Mouse (Mus musculus) CH12.LX (cell line): ENCODE measurements around the gene Scn4a. TPM values are rescaled to one million over a fixed set of nuclear protein-coding genes. Genes with fewer than 3 reads are reported as not detected.

ENCODE experiments used
- DNase-seq: peaks from one replicate; pipeline ENCODE4 v3.0.0-alpha.2; 2013; ENCODE audit errors: extremely low read depth
- H3K27ac ChIP-seq: 2 replicates; pipeline ENCODE4 v1.5.1; 2012; ENCODE audit warnings: low read depth, mild to moderate bottlenecking, control low read depth, moderate library complexity; ENCODE audit not compliant: insufficient read depth
- H3K27me3 ChIP-seq: replicated peaks from 2 replicates; pipeline ENCODE3; 2012; ENCODE audit warnings: inconsistent platforms
- H3K36me3 ChIP-seq, 2 experiments: replicated peaks in 1 of 2; 2 replicates each; pipeline versions ENCODE3 to v1.6.1; 2012; ENCODE audit warnings: inconsistent platforms in 1 of 2, low read length in 1 of 2, mild to moderate bottlenecking in 1 of 2, mixed read lengths in 1 of 2, moderate library complexity in 1 of 2; ENCODE audit not compliant: control insufficient read depth in 1 of 2, insufficient read depth in 1 of 2
- H3K4me1 ChIP-seq, 2 experiments: 2 replicates each; pipeline ENCODE4 v1.6.1; 2012; ENCODE audit warnings: inconsistent platforms in 1 of 2, moderate library complexity in 1 of 2; ENCODE audit not compliant: insufficient read depth in 2 of 2, control insufficient read depth in 1 of 2
- H3K4me2 ChIP-seq: 2 replicates; pipeline ENCODE4 v1.6.1; 2012; ENCODE audit warnings: low read depth, mild to moderate bottlenecking, control low read depth; ENCODE audit not compliant: poor library complexity, insufficient read depth, severe bottlenecking
- H3K4me3 ChIP-seq, 3 experiments: fragments of 150-350 bp in 1 of 3; sonication (generic) in 1 of 3; replicated peaks in 1 of 3; 2 replicates each; pipeline versions ENCODE3 to v1.5.1; 2011 to 2012; ENCODE audit warnings: low read depth in 2 of 3, low read length in 2 of 3, mild to moderate bottlenecking in 2 of 3, moderate library complexity in 2 of 3, control low read depth in 1 of 3, improper control_type of control experiment in 1 of 3, inconsistent platforms in 1 of 3, mixed read lengths in 1 of 3; ENCODE audit not compliant: poor library complexity in 1 of 3
- H3K79me2 ChIP-seq: replicated peaks from 2 replicates; pipeline ENCODE4 v1.6.1; 2012; ENCODE audit warnings: mild to moderate bottlenecking, moderate library complexity; ENCODE audit not compliant: control insufficient read depth, poor library complexity, insufficient read depth, severe bottlenecking; ENCODE audit errors: extremely low read depth
- H3K9ac ChIP-seq: 2 replicates; pipeline ENCODE4 v1.6.1; 2012; ENCODE audit warnings: low read depth, mild to moderate bottlenecking, control low read depth, moderate library complexity; ENCODE audit not compliant: insufficient read depth
- H3K9me3 ChIP-seq: replicated peaks from 2 replicates; pipeline ENCODE3; 2012; ENCODE audit warnings: low read length, inconsistent platforms, mixed read lengths
- BHLHE40 ChIP-seq: IDR thresholded peaks from 2 replicates; pipeline ENCODE4 v1.6.1; 2011; ENCODE audit warnings: mild to moderate bottlenecking, low read depth, low read length, improper control_type of control experiment
- CHD1 ChIP-seq: IDR thresholded peaks from 2 replicates; pipeline ENCODE4 v1.6.1; 2012; ENCODE audit warnings: low read depth, low read length, improper control_type of control experiment, inconsistent platforms
- CHD2 ChIP-seq: IDR thresholded peaks from 2 replicates; pipeline ENCODE4 v1.6.1; 2011; ENCODE audit warnings: low read length, improper control_type of control experiment
- CTCF ChIP-seq, 2 experiments: IDR thresholded peaks in 1 of 2; conservative IDR thresholded peaks in 1 of 2; 2 replicates each; pipeline ENCODE4 v1.5.1; 2011 to 2012; ENCODE audit warnings: low read depth in 2 of 2, low read length in 2 of 2, improper control_type of control experiment in 1 of 2, inconsistent platforms in 1 of 2, mild to moderate bottlenecking in 1 of 2, moderate library complexity in 1 of 2
- E2F4 ChIP-seq: IDR thresholded peaks from 2 replicates; pipeline ENCODE4 v1.6.1; 2011; ENCODE audit warnings: low read depth, low read length, improper control_type of control experiment; ENCODE audit not compliant: insufficient replicate concordance
- ELF1 ChIP-seq: IDR thresholded peaks from 2 replicates; pipeline ENCODE4 v1.6.1; 2014; ENCODE audit warnings: low read depth, mild to moderate bottlenecking, inconsistent platforms, low read length, improper control_type of control experiment
- EP300 ChIP-seq: IDR thresholded peaks from 2 replicates; pipeline ENCODE4 v1.6.1; 2011; ENCODE audit warnings: low read length, improper control_type of control experiment
- ETS1 ChIP-seq: conservative IDR thresholded peaks from 2 replicates; pipeline ENCODE4 v1.6.1; 2012; ENCODE audit warnings: low read depth, mild to moderate bottlenecking, inconsistent platforms, low read length, improper control_type of control experiment, moderate library complexity
- GABPA ChIP-seq: IDR thresholded peaks from 2 replicates; pipeline ENCODE4 v1.6.1; 2012; ENCODE audit warnings: low read depth, low read length, improper control_type of control experiment, inconsistent platforms; ENCODE audit not compliant: insufficient replicate concordance
- HCFC1 ChIP-seq: IDR thresholded peaks from 2 replicates; pipeline ENCODE4 v1.6.1; 2012; ENCODE audit warnings: low read depth, mild to moderate bottlenecking, inconsistent platforms, low read length, improper control_type of control experiment
- IRF4 ChIP-seq: IDR thresholded peaks from 2 replicates; pipeline ENCODE4 v1.6.1; 2014; ENCODE audit warnings: low read depth, mild to moderate bottlenecking, inconsistent platforms, low read length, improper control_type of control experiment
- JUN ChIP-seq: IDR thresholded peaks from 2 replicates; pipeline ENCODE4 v1.6.1; 2011; ENCODE audit warnings: low read depth, mild to moderate bottlenecking, low read length, improper control_type of control experiment, moderate library complexity; ENCODE audit not compliant: insufficient read depth
- JUND ChIP-seq: conservative IDR thresholded peaks from 2 replicates; pipeline ENCODE4 v1.6.1; 2011; ENCODE audit warnings: low read depth, low read length, improper control_type of control experiment
- KAT2A ChIP-seq: IDR thresholded peaks from 2 replicates; pipeline ENCODE4 v1.6.1; 2012; ENCODE audit warnings: low read length, improper control_type of control experiment, inconsistent platforms; ENCODE audit not compliant: insufficient replicate concordance
- MAFK ChIP-seq: IDR thresholded peaks from 2 replicates; pipeline ENCODE4 v1.6.1; 2011; ENCODE audit warnings: low read length, improper control_type of control experiment; ENCODE audit not compliant: insufficient replicate concordance
- MAX ChIP-seq: IDR thresholded peaks from 2 replicates; pipeline ENCODE4 v1.6.1; 2011; ENCODE audit warnings: low read length, improper control_type of control experiment
- MAZ ChIP-seq: IDR thresholded peaks from 2 replicates; pipeline ENCODE4 v1.6.1; 2012; ENCODE audit warnings: low read depth, mild to moderate bottlenecking, inconsistent platforms, low read length, improper control_type of control experiment, moderate library complexity
- MEF2A ChIP-seq: IDR thresholded peaks from 2 replicates; pipeline ENCODE4 v1.6.1; 2014; ENCODE audit warnings: low read depth, mild to moderate bottlenecking, inconsistent platforms, low read length, improper control_type of control experiment, borderline replicate concordance
- MXI1 ChIP-seq: IDR thresholded peaks from 2 replicates; pipeline ENCODE4 v1.6.1; 2011; ENCODE audit warnings: mild to moderate bottlenecking, low read depth, low read length, improper control_type of control experiment
- MYC ChIP-seq: IDR thresholded peaks from 2 replicates; pipeline ENCODE4 v1.6.1; 2011; ENCODE audit warnings: low read depth, mild to moderate bottlenecking, improper control_type of control experiment, low read length
- NELFE ChIP-seq: IDR thresholded peaks from 2 replicates; pipeline ENCODE4 v1.6.1; 2011; ENCODE audit warnings: low read depth, low read length, improper control_type of control experiment
- NRF1 ChIP-seq: IDR thresholded peaks from 2 replicates; pipeline ENCODE4 v1.6.1; 2014; ENCODE audit warnings: low read depth, mild to moderate bottlenecking, inconsistent platforms, low read length, improper control_type of control experiment, moderate library complexity
- PAX5 ChIP-seq: IDR thresholded peaks from 2 replicates; pipeline ENCODE4 v1.6.1; 2012; ENCODE audit warnings: low read length, inconsistent platforms, mixed read lengths
- POLR2A ChIP-seq: IDR thresholded peaks from 2 replicates; pipeline ENCODE4 v1.6.1; 2011; ENCODE audit warnings: low read depth, mild to moderate bottlenecking, improper control_type of control experiment, low read length
- POLR2AphosphoS2 ChIP-seq: IDR thresholded peaks from 2 replicates; pipeline ENCODE4 v1.6.1; 2011; ENCODE audit warnings: low read depth, low read length, improper control_type of control experiment
- RAD21 ChIP-seq: IDR thresholded peaks from 2 replicates; pipeline ENCODE4 v1.6.1; 2011; ENCODE audit warnings: low read depth, mild to moderate bottlenecking, low read length, improper control_type of control experiment, moderate library complexity
- RCOR1 ChIP-seq: conservative IDR thresholded peaks from 2 replicates; pipeline ENCODE4 v1.6.1; 2012; ENCODE audit warnings: low read depth, mild to moderate bottlenecking, inconsistent platforms, low read length, improper control_type of control experiment
- SIN3A ChIP-seq: IDR thresholded peaks from 2 replicates; pipeline ENCODE4 v1.6.1; 2012; ENCODE audit warnings: low read length, improper control_type of control experiment, inconsistent platforms
- SMC3 ChIP-seq: IDR thresholded peaks from 2 replicates; pipeline ENCODE4 v1.6.1; 2011; ENCODE audit warnings: low read depth, low read length, improper control_type of control experiment
- TBP ChIP-seq: conservative IDR thresholded peaks from 2 replicates; pipeline ENCODE4 v1.6.1; 2011; ENCODE audit warnings: low read depth, low read length, improper control_type of control experiment
- TCF12 ChIP-seq: IDR thresholded peaks from 2 replicates; pipeline ENCODE4 v1.6.1; 2014; ENCODE audit warnings: low read depth, mild to moderate bottlenecking, inconsistent platforms, low read length, improper control_type of control experiment
- UBTF ChIP-seq: IDR thresholded peaks from 2 replicates; pipeline ENCODE4 v1.6.1; 2012; ENCODE audit warnings: low read depth, mild to moderate bottlenecking, inconsistent platforms, low read length, improper control_type of control experiment, moderate library complexity
- USF1 ChIP-seq: IDR thresholded peaks from 2 replicates; pipeline ENCODE4 v1.6.1; 2014; ENCODE audit warnings: low read depth, mild to moderate bottlenecking, inconsistent platforms, low read length, improper control_type of control experiment
- USF2 ChIP-seq: conservative IDR thresholded peaks from 2 replicates; pipeline ENCODE4 v1.6.1; 2011; ENCODE audit warnings: low read depth, low read length, improper control_type of control experiment
- ZC3H11A ChIP-seq: IDR thresholded peaks from 2 replicates; pipeline ENCODE4 v1.6.1; 2012; ENCODE audit warnings: low read depth, mild to moderate bottlenecking, inconsistent platforms, low read length, improper control_type of control experiment
- ZKSCAN1 ChIP-seq: IDR thresholded peaks from 2 replicates; pipeline ENCODE4 v1.6.1; 2012; ENCODE audit warnings: low read depth, inconsistent platforms, low read length, improper control_type of control experiment, borderline replicate concordance
- ZMIZ1 ChIP-seq: IDR thresholded peaks from 2 replicates; pipeline ENCODE4 v1.6.1; 2012; ENCODE audit warnings: low read depth, mild to moderate bottlenecking, inconsistent platforms, low read length, improper control_type of control experiment
- ZNF384 ChIP-seq: IDR thresholded peaks from 2 replicates; pipeline ENCODE4 v1.6.1; 2012; ENCODE audit warnings: low read depth, low read length, improper control_type of control experiment, inconsistent platforms
- dilution Hi-C: fragments of 300-500 bp; cut with MboI; formaldehyde crosslinking; loops from 2 replicates; pipeline ENCODE4 v1.14.3; 2020; ENCODE audit warnings: low sequenced_read_pairs; ENCODE audit not compliant: extremely low pct_unique_long_range_greater_than_20kb, extremely low pct_ligation_motif_present
- in situ Hi-C: fragments of 300-500 bp; cut with MboI; formaldehyde crosslinking; loops from 3 replicates; pipeline ENCODE4 v1.14.3; 2019; ENCODE audit warnings: low sequenced_read_pairs, low pct_ligation_motif_present, low pct_unique_long_range_greater_than_20kb, mixed read lengths
- polyA plus RNA-seq: library from polyadenylated mRNA; unstranded; fragments of >175 nt; gene quantifications from 2 replicates; pipeline ENCODE4 v1.2.1, GENCODE M21; 2012; ENCODE audit warnings: low read depth; ENCODE audit not compliant: insufficient read length
- total RNA-seq, 2 experiments: library from RNA; depleted of rRNA; stranded (reverse); fragments of 300-350 nt in 1 of 2; fragments of >200 nt in 1 of 2; gene quantifications; 2 replicates each; pipeline ENCODE4 v1.2.3; 2012 to 2014

Scn4a gene
- total and polyA plus RNA-seq, 3 experiments: 0.55 to 0.97 (median 0.64) TPM

GRCm38 (mm10) chr11:106302634-106303033, 50.5 kb downstream of the Scn4a start:
- H3K27me3 ChIP-seq: no peaks in the 10 kb centered on the region
- in situ Hi-C loops (loop anchor here (25.0 kb wide), 1 partner anchor 460 kb away; the partner anchor contains the start of genes Milr1 and Pecam1), dilution Hi-C loops (no loop called here)
- no peaks in the 10 kb centered on the region for H3K36me3 ChIP-seq
- peak; percentile 90 for DNase-seq
- H3K9me3 ChIP-seq: peaks cover 2% of the 10 kb centered on the region
- peaks cover 33 to 46% of the 10 kb centered on the region in 2 experiments for H3K4me1 ChIP-seq
- no peak overlapping the region for H3K9ac ChIP-seq
- H3K27ac ChIP-seq: no peak overlapping the region
- no peaks in the 10 kb centered on the region for H3K79me2 ChIP-seq
- 0 out of 2 replicates have a peak overlapping the region, but pooled peaks have one; percentile 7 for H3K4me2 ChIP-seq
- no peak for TF ChIP-seq RCOR1
- no peak for TF ChIP-seq EP300
- TF ChIP-seq NRF1: no peak
- TF ChIP-seq HCFC1: no peak
- peak; percentile 37; the same call in 1 of the 2 replicates for TF ChIP-seq IRF4
- no peak for TF ChIP-seq POLR2A
- peak; percentile 62; the same call in 1 of the 2 replicates for TF ChIP-seq MYC
- no peak for TF ChIP-seq MAZ
- TF ChIP-seq ZNF384: no peak
- TF ChIP-seq MEF2A: 0 out of 2 replicates have a peak, but pooled peaks have one; percentile 57
- TF ChIP-seq ELF1: no peak
- no peak for TF ChIP-seq POLR2AphosphoS2
- TF ChIP-seq E2F4: no peak
- no peak for TF ChIP-seq CHD2
- TF ChIP-seq JUN: no peak
- no peak for TF ChIP-seq UBTF
- TF ChIP-seq BHLHE40: no peak
- TF ChIP-seq MAX: no peak
- TF ChIP-seq GABPA: no peak
- TF ChIP-seq NELFE: peak; percentile 47
- TF ChIP-seq TCF12: no peak
- TF ChIP-seq MXI1: peak; percentile 4; the same call in 1 of the 2 replicates
- TF ChIP-seq CTCF (conservative IDR thresholded peaks at IDR 0.05 in 1 of 2, IDR thresholded peaks at IDR 0.05 in 1 of 2; ENCODE audit: low read depth in 2 of 2, low read length in 2 of 2): peak; percentile 96 to 97
- peak; percentile 99 for TF ChIP-seq SMC3
- no peak for TF ChIP-seq ZMIZ1
- no peak for TF ChIP-seq ZKSCAN1
- no peak for TF ChIP-seq KAT2A
- TF ChIP-seq JUND: no peak
- TF ChIP-seq USF2: no peak
- TF ChIP-seq PAX5: no peak
- TF ChIP-seq USF1: no peak
- peak; percentile 97 for TF ChIP-seq ZC3H11A
- no peak for TF ChIP-seq ETS1
- no peak for TF ChIP-seq CHD1
- TF ChIP-seq SIN3A: no peak; the same call in 1 of the 2 replicates
- TF ChIP-seq TBP: no peak
- TF ChIP-seq RAD21: peak; percentile 96
- TF ChIP-seq MAFK: no peak
- no peak overlapping the region for H3K4me3 ChIP-seq
